Mouse (Mus musculus) brain, embryonic 14.5 days (tissue): ENCODE measurements around the gene Prkg1.

Experiments used
- CTCF ChIP-seq: fragments of 200-500 bp; IDR thresholded peaks from 2 replicates; pipeline ENCODE4 v1.5.1; 2012; ENCODE audit warnings: inconsistent platforms, mild to moderate bottlenecking, moderate library complexity, borderline replicate concordance; ENCODE audit not compliant: insufficient read depth, insufficient read length; ENCODE audit errors: extremely low read depth
- POLR2A ChIP-seq: fragments of 200-500 bp; IDR thresholded peaks from 2 replicates; pipeline ENCODE4 v1.6.1; 2012; ENCODE audit warnings: mild to moderate bottlenecking, inconsistent platforms, borderline replicate concordance; ENCODE audit not compliant: poor library complexity, insufficient read depth, insufficient read length, severe bottlenecking; ENCODE audit errors: extremely low read depth

GRCm38 (mm10) chr19:31210449-31210848 is 554.4 kb downstream of the Prkg1 start:
- TF ChIP-seq POLR2A: no peak
- TF ChIP-seq CTCF: no peak
